Mouse (Mus musculus) kidney, adult 18-20 months (tissue): ENCODE measurements around the gene Atxn2.
"Not testable (repeated sequence)": the region's sequence is repeated elsewhere in the genome, so short reads cannot be mapped to it uniquely, and the experiment has no call there.

ENCODE experiments used
- DNase-seq: peaks from one replicate; pipeline ENCODE4 v3.0.0; 2021

Gene Atxn2

GRCm38 (mm10) chr5:121712232-121712933, 1.2 kb downstream of the Atxn2 start:
- DNase-seq = peak; percentile 46

- peak; percentile 68 for DNase-seq
Measured at GRCm38 (mm10) chr5:121712934-121713538, 1.9 kb downstream of the Atxn2 start.

- no peak for DNase-seq
Measured at GRCm38 (mm10) chr5:121714331-121714730, 3.2 kb downstream of the Atxn2 start.

- DNase-seq = no peak
Measured at GRCm38 (mm10) chr5:121714928-121715327, 3.8 kb downstream of the Atxn2 start.

GRCm38 (mm10) chr5:121718462-121718861, 7.3 kb downstream of the Atxn2 start:
- no peak for DNase-seq

GRCm38 (mm10) chr5:121720888-121721585, 9.9 kb downstream of the Atxn2 start:
- DNase-seq = no peak

- no peak for DNase-seq
Measured at GRCm38 (mm10) chr5:121721841-121722240, 10.7 kb downstream of the Atxn2 start.

- no peak for DNase-seq
Measured at GRCm38 (mm10) chr5:121724678-121725077, 13.5 kb downstream of the Atxn2 start.

- no peak for DNase-seq
Measured at GRCm38 (mm10) chr5:121730057-121730456, 18.9 kb downstream of the Atxn2 start.

- no peak for DNase-seq
Measured at GRCm38 (mm10) chr5:121736641-121737040, 25.5 kb downstream of the Atxn2 start.

- DNase-seq = not testable (repeated sequence)
Measured at GRCm38 (mm10) chr5:121738162-121738561, 27.0 kb downstream of the Atxn2 start.

GRCm38 (mm10) chr5:121738576-121739191, 27.5 kb downstream of the Atxn2 start:
- DNase-seq = no peak

GRCm38 (mm10) chr5:121740516-121740915, 29.4 kb downstream of the Atxn2 start:
- no peak for DNase-seq

- DNase-seq = no peak
Measured at GRCm38 (mm10) chr5:121742915-121743314, 31.8 kb downstream of the Atxn2 start.

- DNase-seq = not testable (repeated sequence)
Measured at GRCm38 (mm10) chr5:121747884-121748594, 36.9 kb downstream of the Atxn2 start.

GRCm38 (mm10) chr5:121749633-121750032, 38.5 kb downstream of the Atxn2 start:
- DNase-seq = no peak

GRCm38 (mm10) chr5:121757900-121758299, 46.8 kb downstream of the Atxn2 start:
- no peak for DNase-seq

- DNase-seq = no peak
Measured at GRCm38 (mm10) chr5:121758341-121758740, 47.2 kb downstream of the Atxn2 start.

- DNase-seq = no peak
Measured at GRCm38 (mm10) chr5:121759921-121760320, 48.8 kb downstream of the Atxn2 start.

- DNase-seq = no peak
Measured at GRCm38 (mm10) chr5:121761459-121761858, 50.3 kb downstream of the Atxn2 start.

- no peak for DNase-seq
Measured at GRCm38 (mm10) chr5:121762949-121763348, 51.8 kb downstream of the Atxn2 start.

- no peak for DNase-seq
Measured at GRCm38 (mm10) chr5:121765020-121765419, 53.9 kb downstream of the Atxn2 start.
